Mouse (Mus musculus): ENCODE results near the gene Cirbp.
"Not testable (repeated sequence)": the region's sequence is repeated elsewhere in the genome, so short reads cannot be mapped to it uniquely, and the experiment has no call there.

Cirbp gene

DNA sequence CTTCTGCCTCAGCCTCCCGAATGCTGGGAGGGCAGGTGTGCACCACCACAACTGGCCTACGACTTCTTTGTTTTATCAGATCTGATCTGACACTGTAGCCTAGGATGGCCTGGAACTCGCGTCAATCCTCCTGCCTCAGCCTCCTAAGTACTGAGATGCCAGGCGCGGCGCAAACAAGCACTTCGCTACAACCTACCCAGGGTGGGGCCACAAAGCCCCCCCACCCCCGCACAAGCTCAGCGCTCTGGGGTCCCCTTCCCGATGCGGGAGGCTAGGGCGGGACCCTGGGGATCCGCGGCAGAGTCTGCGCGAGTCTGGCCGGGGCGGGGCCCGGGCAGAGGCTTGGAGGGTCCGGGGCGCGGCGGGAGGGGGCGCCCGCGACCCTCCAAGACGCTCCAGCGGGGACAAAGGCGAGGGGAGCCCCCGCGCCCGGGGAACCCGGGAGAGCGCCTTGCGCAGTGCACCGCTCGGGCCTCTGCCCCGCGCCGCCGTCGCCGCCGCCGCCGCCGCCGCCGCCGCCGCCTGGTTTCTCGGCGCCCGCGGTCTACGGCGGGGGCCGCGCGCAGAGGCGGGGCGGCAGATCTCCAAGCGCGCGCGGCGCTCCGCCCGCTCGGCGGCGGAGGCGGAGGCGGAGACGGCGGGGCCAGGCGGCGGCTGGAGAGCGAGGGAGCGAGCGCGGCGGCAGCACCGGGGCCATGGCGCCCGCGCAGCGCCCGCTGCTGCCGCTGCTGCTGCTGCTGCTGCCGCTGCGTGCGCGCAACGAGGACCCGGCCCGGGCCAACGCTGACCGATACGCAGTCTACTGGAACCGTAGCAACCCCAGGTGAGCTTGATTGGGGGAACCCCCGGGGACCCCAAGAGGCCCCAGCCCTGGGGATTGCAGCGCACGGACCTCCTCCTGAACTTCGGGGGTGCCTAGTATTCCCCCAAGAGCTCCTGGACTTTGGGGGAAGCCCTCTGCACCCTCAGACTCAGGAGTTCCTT, 13.6 kb downstream of the Cirbp start, which contains the start of gene Efna2:
Gene Efna2, plus strand, starts transcription at position 415 of the 984 bp plus-strand sequence.
- no peak for DNase-seq (ENCODE audit: low read depth)

DNA sequence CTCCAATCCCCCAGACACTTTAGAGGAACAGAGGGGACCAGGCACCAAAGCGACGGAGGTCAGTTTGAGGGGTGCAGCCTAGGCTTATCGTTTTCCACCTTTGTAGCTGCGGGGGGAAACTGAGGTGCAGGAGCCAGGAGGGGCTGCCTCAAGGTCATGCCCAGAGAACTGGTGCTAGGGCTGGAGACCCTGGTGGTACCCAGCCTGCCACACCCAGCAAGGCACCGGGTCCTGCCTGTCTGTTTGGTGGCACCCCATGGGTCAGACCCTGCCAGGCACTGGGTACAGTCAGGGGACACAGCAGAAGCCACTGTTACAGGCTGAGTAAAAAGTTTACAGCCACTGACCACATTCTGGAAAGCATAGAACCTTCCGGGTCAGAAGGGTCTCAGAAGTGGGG, 14.5 kb downstream of the Cirbp start:
- DNase-seq (ENCODE audit: low read depth) = no peak

DNA sequence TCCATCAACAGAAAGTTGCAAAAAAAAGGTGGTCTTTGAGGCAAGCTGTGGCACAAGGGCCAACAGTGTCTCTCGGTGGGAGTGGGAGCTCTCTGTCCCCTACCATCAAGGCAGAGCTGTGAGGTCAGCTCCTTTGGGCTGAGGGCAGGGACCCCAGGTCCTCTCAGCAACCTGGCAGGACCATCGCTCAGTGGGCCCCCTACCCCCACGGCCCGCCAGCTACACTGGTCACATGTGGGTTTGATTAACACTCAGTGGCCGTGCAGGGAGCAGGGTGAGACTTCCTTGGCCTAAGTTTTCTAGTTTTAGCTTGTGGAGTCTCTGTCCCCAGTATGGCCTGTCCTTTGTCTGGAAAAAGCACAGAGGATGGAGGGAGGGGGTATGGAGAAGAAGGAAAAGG, 15.0 kb downstream of the Cirbp start:
- no peak for DNase-seq (ENCODE audit: low read depth)

DNA sequence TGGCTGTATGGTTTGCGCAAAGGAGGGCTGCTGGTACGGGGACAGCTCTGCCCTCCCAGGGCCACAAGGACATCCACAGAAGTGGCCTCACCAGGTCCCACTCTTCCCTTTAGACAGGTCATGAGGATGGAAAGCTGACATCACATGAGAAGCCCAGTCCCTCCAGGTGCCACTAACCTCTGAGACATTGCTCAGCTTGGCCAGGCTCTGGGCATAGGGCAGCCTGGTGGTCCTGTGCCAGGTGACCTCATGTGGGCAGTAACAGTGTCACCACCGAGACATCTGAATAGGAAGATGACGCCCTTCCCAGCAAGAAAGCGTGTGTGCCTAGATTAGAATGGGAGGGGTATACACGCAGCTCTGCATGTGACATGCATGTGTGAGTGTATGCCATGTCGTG, 16.8 kb downstream of the Cirbp start:
- DNase-seq (ENCODE audit: low read depth) = no peak

DNA sequence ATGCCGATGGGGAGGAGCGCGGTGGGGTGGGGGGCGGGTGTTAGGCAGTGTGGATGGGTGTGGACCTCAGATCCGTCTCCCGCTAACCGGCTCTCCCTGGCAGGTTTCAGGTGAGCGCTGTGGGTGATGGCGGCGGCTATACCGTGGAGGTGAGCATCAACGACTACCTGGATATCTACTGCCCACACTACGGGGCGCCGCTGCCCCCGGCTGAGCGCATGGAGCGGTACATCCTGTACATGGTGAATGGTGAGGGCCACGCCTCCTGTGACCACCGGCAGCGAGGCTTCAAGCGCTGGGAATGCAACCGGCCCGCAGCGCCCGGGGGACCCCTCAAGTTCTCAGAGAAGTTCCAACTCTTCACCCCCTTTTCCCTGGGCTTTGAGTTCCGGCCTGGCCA, 20.9 kb downstream of the Cirbp start:
- no peak for DNase-seq (ENCODE audit: low read depth)

DNA sequence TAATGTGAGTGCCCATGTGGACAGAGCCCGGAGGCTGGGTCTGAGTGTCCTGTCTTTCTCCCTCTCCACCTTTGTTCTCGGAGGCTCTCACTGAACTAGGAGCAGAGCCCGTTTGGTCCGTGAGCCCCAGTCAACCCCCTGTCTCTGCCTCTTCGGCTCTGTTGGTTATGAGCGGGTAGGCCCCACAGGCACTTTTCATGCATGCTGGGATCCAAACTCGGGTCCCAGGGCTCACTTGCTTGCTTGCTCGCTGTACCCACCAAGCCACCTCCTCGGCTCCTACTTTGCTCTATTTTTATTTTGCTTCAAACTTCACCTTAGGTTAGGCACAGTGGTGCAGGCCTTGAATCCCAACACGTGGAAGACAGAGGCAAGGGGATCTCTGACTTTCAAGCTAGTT, 22.0 kb downstream of the Cirbp start:
- DNase-seq (ENCODE audit: low read depth) = no peak

DNA sequence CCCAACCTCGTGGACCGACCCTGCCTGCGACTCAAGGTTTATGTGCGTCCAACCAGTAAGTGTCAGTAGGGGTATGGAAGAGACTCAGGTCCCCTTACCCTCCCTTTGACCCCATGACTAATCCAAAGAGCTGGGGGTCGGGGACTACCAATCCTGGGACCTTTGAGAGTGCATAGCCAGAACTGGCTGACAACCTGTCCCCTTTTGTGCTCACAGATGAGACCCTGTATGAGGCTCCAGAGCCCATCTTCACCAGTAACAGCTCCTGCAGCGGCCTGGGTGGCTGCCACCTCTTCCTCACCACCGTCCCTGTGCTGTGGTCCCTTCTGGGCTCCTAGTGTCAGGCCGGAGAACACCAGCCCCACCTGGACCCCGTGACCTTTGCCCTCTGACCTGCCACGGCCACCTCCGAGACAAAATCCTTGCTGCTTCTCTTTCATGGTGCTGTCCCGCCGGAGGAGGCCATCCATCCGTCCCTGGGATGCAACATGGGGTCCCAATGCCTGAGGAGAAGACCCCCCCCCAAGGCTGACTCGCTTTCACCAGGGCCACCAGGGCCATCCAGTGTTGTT, 22.8 kb downstream of the Cirbp start:
- no peak for DNase-seq (ENCODE audit: low read depth)

DNA sequence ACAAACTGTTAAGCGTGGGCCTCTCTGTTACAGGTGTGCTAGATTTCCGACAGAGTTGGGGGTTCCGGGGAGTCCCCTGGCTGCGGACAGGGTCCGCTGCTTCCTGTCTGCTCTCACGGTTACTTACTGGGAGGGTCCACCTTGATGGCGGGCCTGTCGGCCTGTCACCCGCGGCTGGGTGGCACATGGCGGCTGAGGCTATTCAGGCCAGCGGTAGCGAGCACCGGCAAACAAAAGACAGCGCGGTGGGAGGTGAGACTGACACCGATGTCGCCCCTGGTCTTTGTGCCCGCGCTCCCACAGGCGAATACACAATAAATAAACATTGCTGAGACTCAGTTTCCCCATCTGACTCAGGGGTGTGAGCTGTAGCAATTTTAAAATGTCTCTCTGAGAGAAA, 24.2 kb downstream of the Cirbp start:
- no peak for DNase-seq (ENCODE audit: low read depth)

DNA sequence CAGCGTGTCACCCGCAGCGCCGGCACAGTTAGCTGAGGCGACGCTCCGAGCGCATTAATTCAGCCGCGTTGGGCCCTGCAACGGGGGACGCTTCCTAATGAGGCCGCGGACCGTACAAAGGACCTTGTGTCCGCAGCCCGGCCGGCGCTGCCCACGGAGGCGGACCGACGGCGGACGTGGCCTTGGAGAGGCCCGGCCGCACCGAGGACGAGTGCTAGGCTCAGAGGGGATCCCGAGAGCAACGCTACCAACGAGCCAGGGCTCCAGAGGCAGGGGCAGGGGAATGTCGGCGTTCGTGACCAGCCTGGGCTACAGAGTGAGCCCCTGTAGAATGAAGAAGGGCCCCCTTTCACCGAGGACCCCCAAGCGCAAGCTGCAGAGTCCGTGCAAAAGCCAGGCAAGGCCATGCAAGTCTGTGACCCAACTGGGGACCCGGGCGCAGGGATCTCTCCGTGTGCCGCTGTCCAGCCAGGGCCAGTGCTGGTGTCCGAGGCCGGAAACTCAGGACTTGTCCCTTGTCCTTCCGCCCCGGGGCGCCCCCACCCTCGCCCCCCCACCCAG, 24.8 kb downstream of the Cirbp start:
- no peak for DNase-seq (ENCODE audit: low read depth)

DNA sequence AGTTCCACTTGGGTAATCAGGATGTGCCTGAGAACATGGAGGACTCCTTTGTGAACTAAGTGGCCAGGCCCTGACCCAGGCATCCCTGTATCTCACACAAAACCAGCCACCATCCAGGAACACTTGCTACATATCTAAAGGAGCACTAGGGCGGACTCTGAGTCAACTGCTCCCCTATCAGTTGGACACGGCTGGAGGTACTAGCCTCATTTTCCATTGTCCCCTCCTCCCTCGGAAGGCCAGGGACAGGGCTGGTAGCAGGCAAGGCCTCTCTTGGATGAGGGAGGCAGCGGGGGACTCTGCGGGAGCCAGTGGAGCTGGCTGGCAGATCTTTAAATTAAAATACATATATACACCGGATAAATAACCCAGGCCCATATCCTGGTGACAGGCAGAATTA, 28.2 kb downstream of the Cirbp start:
- no peak for DNase-seq (ENCODE audit: low read depth)

DNA sequence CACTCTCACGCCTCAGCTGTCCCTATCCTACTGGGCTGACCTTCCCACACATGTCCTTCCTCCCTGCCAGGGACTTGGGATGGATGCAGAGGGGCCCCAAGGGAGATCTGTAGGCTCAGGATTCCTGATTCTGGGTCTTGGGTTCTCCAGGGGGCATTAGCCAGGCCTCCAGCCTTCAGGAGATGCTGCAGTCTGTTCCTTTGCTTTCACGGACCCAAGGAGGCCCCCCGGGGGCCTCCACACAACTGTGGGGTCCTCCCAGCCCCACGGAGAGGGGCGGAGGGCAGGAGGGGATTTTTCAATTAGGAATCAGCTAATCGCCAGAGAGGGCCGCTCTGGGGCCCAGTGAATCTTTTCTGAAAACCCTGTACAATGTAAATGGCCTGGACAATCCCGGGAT, 28.7 kb downstream of the Cirbp start:
- no peak for DNase-seq (ENCODE audit: low read depth)

DNA sequence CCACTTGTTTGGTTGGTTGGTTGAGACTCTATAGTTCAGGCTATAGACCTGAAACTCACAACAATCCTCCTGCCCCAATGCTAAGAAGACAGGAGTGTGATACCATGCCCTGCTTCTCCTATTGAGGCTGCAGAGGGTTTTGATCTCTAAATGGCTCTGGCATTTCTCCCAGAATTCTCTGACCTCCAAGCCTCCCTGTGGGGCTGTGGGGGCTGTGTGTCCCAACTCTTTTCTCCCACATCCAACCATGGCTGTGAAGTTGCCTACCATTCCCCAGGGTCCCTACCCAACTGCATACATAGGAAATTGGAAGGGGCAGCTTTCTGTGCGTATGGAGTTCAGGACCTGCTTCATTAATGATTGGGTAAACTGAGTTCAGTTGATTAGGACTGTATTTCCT, 30.4 kb downstream of the Cirbp start:
- no peak for DNase-seq (ENCODE audit: low read depth)

DNA sequence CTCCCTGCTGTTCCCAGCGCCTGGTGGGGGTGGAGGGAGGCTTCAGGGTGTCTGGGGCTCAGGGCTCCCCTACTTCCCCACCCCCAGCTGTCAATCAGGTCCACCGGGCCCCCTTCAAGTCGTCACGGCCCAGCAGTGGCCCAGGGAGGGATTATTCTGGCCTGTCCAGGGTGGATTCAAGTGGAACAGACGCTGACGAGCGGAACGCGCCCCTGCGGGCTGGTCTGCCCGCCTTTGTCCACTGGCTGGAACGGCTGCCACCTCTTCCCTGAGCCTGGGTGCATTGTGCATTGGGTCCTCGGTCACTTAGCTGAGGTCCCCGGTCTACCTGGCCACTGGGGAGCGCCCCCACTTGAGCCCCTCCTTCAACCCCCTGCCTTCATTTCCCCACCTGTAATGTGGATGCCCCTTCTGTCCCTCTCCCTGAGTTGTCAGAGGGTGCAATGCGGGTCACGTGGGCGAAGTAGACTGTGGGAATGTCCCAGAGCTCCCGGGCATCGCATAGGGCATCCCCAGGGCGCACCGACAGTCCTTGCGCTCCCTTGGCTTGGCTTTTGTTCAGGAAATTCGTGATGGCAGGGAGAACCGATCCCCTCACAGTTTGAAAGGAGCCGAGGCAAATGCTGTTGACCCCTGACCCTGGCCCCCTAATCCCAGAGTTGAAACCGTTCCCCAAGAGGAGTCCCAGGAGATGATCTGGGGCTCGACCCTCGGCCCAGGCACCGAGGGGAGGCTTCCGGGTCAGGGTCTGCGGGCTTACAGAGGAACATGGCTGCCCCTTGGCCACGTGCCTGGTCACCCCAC, 31.2 kb downstream of the Cirbp start:
- DNase-seq (ENCODE audit: low read depth) = no peak

DNA sequence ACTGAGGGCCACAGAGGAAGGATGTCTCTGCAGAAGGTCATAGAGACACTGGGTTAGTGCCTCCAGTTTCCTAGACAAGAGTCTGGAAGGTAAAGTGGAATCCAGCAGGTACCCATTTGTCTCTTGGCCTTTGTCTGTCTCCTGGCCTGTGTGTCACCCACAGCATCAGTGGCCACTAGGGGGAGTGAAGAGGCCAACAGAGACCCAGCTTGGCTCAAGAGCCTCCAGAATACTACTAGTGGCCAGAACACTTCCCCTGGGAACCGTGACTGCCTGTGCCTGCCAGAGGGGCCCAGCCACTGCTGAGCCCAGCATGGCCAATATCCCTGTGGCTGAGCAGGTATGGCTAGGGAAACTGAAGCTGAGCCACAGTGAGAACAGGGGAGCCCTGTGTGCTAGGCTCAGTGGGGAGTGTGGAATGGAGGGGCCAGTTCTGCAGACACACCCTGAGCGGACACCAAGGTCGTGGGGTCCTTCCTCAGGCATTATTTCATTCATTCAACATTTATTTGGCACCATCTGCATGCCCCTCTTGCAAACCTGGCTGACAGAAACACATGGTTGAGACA, 33.7 kb downstream of the Cirbp start:
- peak; percentile 89 for DNase-seq (ENCODE audit: low read depth)

DNA sequence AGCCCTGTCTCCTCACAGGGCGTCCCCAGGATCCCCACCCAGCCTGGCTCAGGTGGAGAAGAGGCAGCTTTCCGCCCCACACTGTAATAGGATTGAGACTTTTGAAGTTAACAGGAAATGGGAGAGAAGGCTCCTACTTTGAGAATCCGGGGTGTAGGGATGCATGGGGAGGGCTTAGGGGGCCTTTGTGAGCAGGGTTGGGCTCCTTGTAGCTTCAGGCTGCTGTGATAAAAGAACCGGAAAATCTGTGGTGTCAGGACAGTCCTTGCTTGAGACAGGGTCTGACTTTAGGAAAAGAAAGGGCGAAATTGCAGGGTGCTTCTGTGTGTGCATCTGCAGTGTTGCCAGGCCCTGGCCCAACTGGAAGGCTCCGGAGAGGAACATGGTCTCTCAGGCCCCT, 34.7 kb downstream of the Cirbp start:
- DNase-seq (ENCODE audit: low read depth) = no peak

DNA sequence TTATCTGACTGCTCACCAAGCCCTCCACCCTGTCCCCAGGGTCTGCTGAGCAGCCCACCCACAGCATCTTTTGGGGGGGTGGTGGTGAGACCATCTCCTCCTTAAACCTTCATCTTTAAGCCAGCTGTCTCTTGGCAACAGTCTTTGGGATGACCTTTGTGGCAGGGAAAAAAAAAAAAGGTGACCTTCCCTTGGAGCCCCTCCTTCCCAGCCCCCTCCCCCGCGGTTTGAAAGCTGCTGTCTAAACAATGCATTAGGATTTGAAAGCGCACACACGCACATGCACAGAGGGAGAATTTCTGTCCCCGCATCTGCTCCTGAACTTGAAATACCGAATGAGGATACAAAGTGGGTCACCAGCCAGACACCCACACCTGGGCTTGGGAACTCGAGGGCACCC, 38.3 kb downstream of the Cirbp start:
- DNase-seq (ENCODE audit: low read depth) = no peak

DNA sequence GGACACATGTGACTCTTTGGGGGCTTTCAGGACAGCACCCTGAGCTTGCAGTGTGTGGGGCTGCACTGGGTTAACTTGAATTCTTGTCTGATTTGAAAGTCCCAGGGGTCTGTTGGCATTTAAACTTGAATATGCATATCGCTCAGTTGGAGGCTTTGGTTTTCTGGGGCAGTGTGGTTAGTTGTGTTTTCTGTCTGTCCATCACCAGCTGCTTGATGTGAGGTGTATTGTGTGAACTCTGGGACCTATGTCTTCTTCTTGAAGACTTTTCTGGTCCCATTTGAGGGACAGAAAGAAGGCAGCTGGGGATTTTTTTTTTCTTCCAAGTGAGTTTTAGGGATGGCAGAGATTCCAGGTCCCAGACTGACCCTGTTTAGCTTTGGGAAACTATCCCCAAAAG, 41.4 kb downstream of the Cirbp start:
- DNase-seq (ENCODE audit: low read depth) = no peak

DNA sequence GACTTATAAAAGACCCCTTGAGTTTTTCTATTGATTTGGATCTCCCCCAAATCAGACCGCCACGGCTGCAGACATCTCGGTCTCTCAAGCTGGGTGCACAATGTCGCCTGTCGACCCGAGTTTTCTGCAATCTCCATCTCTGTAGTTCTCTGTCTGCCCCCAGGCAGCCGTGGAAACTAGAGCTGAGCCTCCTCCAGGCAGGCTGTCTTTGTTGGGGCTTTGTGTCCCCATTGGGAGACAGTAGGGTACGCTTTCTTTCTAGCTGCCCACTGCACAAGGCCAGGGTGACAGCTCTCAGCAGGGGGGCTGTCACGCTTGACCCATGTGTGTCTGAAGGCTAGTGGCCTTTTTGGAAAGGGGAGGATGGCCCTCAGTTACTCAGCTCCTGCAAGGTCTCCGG, 41.9 kb downstream of the Cirbp start:
- DNase-seq (ENCODE audit: low read depth) = no peak

DNA sequence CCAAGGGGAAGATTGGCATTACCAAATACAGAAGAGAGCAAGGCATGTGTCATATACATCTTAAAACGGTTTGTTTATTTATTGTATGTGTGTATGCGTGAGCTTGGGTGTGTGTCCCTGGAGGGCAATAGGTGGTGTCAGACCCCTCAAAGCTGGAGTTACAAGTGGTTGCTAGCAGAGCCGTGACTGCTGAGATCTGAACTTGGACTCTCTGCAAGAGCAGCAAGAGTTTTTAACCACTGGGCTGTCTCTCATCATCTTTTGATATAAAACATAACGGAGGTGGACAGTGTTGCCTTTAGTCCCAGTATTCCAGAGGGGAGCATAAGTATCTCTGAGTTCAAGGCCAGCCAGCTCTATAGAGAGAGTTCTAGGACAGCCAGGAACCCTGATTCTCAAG, 42.5 kb downstream of the Cirbp start:
- DNase-seq (ENCODE audit: low read depth) = no peak

DNA sequence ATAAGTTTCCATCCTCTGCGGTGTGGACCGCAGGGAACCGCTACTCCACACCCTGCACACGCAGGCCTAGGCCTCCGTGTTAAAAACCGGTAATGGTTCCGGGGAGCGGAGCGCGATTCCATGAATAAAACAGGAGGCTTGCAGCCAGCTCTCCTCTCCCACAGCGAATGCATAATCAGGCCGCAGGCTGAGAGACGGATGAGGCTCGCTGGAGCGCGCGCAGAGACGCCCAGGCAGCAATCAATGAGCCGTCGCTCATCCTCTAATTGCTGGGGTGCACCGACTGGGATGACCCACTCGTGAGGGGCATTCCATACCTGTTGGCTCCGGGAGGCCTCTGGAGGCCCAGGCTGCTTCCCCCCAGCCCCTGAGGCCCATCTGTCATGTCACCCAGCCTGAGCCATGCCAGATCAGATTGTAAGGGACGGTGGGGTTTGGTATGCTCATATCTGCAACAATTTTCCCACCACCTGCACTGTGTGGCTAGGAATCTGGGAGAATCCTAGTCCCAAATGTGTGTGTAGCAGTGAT, 43.1 kb downstream of the Cirbp start:
- no peak for DNase-seq (ENCODE audit: low read depth)

DNA sequence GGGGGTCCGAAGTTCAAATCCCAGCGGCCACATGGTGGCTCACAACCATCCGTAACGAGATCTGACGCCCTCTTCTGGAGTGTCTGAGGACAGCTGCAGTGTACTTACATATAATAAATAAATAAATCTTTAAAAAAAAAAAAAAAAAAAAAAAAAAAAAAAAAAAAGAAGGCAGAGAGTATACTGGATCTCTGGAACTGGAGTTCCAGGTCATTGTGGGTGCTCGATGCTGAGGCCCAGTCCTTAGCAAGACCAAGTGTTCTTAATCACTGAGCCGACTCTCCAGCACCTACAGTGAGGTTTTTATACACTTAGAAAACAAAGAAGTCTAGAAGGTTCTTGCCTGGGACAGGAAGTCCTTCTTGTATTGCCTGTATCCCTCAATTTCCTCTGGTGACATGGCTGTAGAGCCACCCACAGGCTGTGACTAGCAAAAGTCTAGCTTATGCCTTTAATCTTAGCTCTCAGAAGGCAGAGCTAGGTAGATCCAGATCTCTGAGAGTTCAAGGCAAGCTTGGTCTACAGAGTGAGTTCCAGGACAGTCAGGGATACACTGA, 45.8 kb downstream of the Cirbp start:
- not testable (repeated sequence) for DNase-seq (ENCODE audit: low read depth)

Data from NIH3T3 (cell line).